Mouse (Mus musculus) ES-Bruce4 (cell line): ENCODE data around the gene Smim22.

Experiments
- CTCF ChIP-seq: IDR thresholded peaks from one replicate; pipeline ENCODE4 v1.8.1; 2011; ENCODE audit warnings: low read depth, low read length
- EP300 ChIP-seq: IDR thresholded peaks from 2 replicates; pipeline ENCODE4 v1.6.1; 2011; ENCODE audit warnings: low read depth, low read length; ENCODE audit not compliant: insufficient read depth

GRCm38 (mm10) chr16:4976180-4976579 lies 30.9 kb upstream of the Smim22 start:
- no peak for TF ChIP-seq EP300
- no peak for TF ChIP-seq CTCF
